Mouse (Mus musculus): ENCODE data around the gene Fam71b.

DNA sequence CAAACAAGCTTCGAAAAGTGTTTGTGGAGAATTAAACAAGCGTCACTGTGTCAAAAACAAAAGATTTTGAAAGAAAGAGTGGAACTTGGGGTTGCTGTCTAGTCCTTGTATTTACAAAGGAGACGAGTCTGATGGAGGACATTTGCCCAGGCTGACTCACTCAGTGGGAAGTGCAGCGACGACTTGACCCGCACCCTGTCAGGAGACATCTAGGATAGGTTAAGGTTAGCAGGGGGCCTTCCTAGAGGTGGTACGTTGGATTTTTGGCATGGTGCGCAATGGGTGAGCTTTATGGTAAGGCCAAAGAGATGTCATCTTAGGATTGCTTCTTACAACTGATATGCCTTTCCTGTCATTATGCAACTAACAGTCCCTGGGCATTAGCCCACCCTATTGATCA lies 9.3 kb upstream of the Fam71b start:
- TF ChIP-seq CTCF (IDR thresholded peaks at IDR 0.05; ENCODE audit: extremely low read depth, insufficient read depth, low read length): no peak
- no peak for TF ChIP-seq POLR2A (IDR thresholded peaks at IDR 0.05; ENCODE audit: extremely low read depth, insufficient read depth, low read length)

Data from cortical plate, adult 2 months (tissue).